Mouse (Mus musculus) G1E (cell line): Measurements from ENCODE around the gene Aldh3a1.

Experiments used
- CTCF ChIP-seq: IDR thresholded peaks from 2 replicates; pipeline ENCODE4 v1.5.1; 2012; ENCODE audit warnings: low read depth, low read length, inconsistent platforms, mixed read lengths
- GATA1 ChIP-seq: IDR thresholded peaks from 2 replicates; pipeline ENCODE4 v1.6.1; 2012; ENCODE audit warnings: borderline replicate concordance, low read length, inconsistent platforms, mixed read lengths
- GATA2 ChIP-seq: IDR thresholded peaks from 2 replicates; pipeline ENCODE4 v1.6.1; 2012; ENCODE audit warnings: low read depth, low read length, inconsistent platforms, borderline replicate concordance
- TAL1 ChIP-seq: conservative IDR thresholded peaks from 2 replicates; pipeline ENCODE4 v1.6.1; 2012; ENCODE audit warnings: low read depth, low read length, inconsistent platforms, mixed read lengths

DNA sequence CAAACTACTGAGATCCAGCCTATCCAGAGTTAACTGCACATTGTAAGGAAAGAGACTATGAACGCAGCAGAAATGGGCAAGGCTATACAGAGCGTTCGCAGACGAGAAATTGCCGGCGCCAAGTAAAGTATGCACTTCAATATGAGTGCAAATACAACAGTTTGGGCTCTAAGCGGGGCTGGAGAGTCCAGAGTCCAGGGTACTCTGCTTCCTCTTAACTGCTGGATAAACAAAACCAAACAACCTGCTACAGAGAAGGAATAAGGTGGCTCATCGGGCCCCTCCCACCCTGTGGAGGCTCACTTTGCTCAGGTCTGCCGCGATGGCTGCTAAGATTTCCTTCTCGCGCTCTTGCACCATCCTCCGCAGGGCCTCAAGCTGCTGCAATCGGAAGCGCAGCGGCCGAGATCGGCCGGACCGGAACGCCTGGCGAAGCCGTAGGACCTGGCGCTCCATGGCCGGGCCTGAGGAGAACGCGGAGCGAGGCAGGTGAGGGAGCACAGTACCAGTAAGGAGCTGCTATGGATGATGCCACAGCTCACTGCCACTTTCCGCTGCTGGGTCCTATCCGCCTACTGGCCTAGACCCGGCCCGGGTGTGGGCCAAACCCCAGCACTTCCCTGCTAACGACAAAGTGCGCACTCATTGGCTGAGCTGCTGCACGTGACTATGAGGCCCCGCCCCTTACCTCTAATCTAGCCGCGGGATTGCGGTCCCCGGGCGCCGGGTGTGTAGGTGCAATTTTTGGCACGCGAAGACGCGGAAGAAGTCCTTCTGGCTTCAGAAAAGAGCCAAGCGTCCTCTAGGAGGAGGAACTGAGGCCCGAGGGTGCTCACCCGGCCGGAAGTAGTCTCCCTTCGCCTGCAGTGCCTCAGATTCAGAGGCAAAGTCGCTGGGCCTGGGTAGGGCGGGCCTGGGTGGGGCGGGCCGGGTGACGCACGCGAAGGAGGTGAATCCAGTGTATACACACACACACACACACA, 59.5 kb downstream of the Aldh3a1 start, which contains the start of gene Aldh3a2:
- TF ChIP-seq TAL1 (no peak), CTCF (no peak), GATA1 (no peak), GATA2 (no peak)
